Mouse (Mus musculus) brain, embryonic 14.5 days (tissue): ENCODE measurements around the gene Tprn.

Experiments used
- CTCF ChIP-seq: fragments of 200-500 bp; IDR thresholded peaks from 2 replicates; pipeline ENCODE4 v1.5.1; 2012; ENCODE audit warnings: inconsistent platforms, mild to moderate bottlenecking, moderate library complexity, borderline replicate concordance; ENCODE audit not compliant: insufficient read depth, insufficient read length; ENCODE audit errors: extremely low read depth
- POLR2A ChIP-seq: fragments of 200-500 bp; IDR thresholded peaks from 2 replicates; pipeline ENCODE4 v1.6.1; 2012; ENCODE audit warnings: mild to moderate bottlenecking, inconsistent platforms, borderline replicate concordance; ENCODE audit not compliant: poor library complexity, insufficient read depth, insufficient read length, severe bottlenecking; ENCODE audit errors: extremely low read depth

GRCm38 (mm10) chr2:25263623-25264285 is 1.3 kb downstream of the Tprn start:
- TF ChIP-seq CTCF (no peak), POLR2A (no peak)
